Mouse (Mus musculus): ENCODE results near the gene Nudt14. TPM values are rescaled to one million over a fixed set of nuclear protein-coding genes. Genes with fewer than 3 reads are reported as not detected.
A peak's percentile ranks its signal among the peaks of the same experiment; 100 is the strongest.

Gene Nudt14
- polyA plus RNA-seq, 1 experiment from 2014 or later, result 30.6 TPM

DNA sequence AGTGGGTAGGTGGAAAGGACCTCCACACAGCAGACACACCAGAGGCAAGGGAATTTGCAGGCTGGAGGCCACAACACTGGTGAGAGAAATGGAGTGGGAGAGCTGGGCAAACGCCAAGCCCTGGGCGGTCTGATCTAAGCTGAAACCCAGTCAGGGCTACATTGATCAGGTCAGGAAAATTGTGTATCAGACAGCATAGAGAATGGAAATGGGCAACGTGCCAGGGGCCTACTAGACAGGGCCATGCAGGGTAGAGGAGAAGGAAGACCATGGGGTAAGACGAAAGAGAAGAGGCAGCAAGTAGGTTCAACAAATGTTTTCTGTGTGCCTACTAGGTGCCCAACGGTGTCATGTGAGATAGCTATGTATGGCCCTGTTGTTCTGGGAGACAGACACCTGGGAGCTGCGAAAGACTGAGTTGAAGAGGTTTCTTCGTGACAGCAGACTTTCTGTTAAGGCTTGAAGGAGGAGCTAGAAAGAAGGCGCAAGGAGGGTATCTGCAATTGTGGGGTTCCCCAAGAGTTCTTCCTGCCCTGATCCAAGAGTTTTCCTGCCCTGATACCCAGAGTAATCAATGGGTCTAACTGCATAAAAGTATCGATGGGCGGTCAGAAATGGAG is 658 bp downstream of the Nudt14 start:
- peak; percentile 16; the same call in 1 of the 2 replicates for ATAC-seq
- peak; percentile 57 for DNase-seq
- H3K27me3 ChIP-seq (ENCODE audit: insufficient read depth, low read length), result no peaks in the 10 kb centered on the region
- peak overlapping the region; percentile 77 for H3K4me2 ChIP-seq (ENCODE audit: low read depth, low read length)
- H3K27ac ChIP-seq (ENCODE audit: low read depth), result peak overlapping the region; percentile 83; the same call in 1 of the 2 replicates
- peak overlapping the region; percentile 66 for H3K4me3 ChIP-seq (ENCODE audit: low read depth, low read length)
- peak overlapping the region; percentile 73; the same call in 1 of the 2 replicates for H3K9ac ChIP-seq (replicated peaks)
- H3K36me3 ChIP-seq (replicated peaks; ENCODE audit: insufficient read depth, low read length), result no peaks in the 10 kb centered on the region
- peaks cover 13% of the 10 kb centered on the region for H3K4me1 ChIP-seq (ENCODE audit: insufficient read depth)
- TF ChIP-seq EP300 (IDR thresholded peaks at IDR 0.05; ENCODE audit: low read depth) (no peak), CTCF (IDR thresholded peaks at IDR 0.05; ENCODE audit: low read depth) (no peak)
- no peaks in the 10 kb centered on the region for H3K9me3 ChIP-seq (ENCODE audit: low read length)
- 38% methylated on average over 10 of the region's 10 CpGs for WGBS (ENCODE audit: insufficient replicate concordance)

DNA sequence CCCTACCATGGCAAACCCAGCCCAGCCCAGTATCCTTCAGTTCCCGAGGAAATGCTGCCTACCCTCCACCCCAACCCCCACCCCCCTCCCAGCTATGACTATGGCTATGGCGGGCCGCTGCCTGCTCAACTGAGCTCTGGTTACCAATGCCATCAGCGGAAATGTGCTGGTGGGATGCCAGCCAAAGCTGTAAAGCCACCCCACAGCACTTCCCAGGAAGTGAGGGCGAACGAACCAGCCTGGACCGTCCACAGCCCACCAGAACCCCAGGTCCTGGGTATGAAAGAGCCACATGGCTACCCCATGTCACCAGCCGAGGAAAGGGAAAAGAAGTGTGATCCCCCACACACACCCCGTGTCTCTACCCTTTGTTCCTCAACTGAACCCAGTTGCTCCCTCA is 1.2 kb downstream of the Nudt14 start:
- Histone ChIP-seq H3K9ac (replicated peaks) (no peak overlapping the region), H3K4me2 (ENCODE audit: low read depth, low read length) (no peak overlapping the region)
- WGBS (ENCODE audit: insufficient replicate concordance), result 83% methylated on average over 9 of the region's 9 CpGs

DNA sequence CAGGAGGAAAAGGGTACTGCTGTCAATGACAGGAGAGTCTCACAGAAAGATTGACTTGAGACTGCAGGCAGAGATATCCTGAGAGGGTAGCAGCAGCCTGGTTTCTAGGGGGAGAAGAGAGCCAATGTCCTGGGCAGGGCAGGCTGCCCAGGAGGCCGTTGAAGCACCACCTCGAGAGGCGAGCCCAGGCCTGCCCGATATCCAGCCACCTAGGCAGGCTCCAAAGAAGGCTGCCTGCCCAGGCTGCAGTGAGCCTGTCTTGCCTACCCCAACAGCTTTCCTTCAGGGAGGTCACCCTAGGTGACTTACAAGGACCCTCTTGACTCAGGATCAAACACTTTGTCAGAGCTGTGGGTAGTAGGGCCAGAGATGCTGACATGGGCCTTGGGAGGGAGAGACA is 1.7 kb downstream of the Nudt14 start:
- Histone ChIP-seq H3K9ac (replicated peaks) (no peak overlapping the region), H3K4me3 (ENCODE audit: low read depth, low read length) (no peak overlapping the region), H3K27ac (ENCODE audit: low read depth) (no peak overlapping the region), H3K27me3 (ENCODE audit: insufficient read depth, low read length) (no peaks in the 10 kb centered on the region), H3K4me2 (ENCODE audit: low read depth, low read length) (no peak overlapping the region), H3K36me3 (replicated peaks; ENCODE audit: insufficient read depth, low read length) (no peaks in the 10 kb centered on the region), H3K4me1 (ENCODE audit: insufficient read depth) (peaks cover 13% of the 10 kb centered on the region), H3K9me3 (ENCODE audit: low read length) (no peaks in the 10 kb centered on the region)
- 90% methylated on average over 4 of the region's 4 CpGs for WGBS (ENCODE audit: insufficient replicate concordance)
- no peak for TF ChIP-seq EP300 (IDR thresholded peaks at IDR 0.05; ENCODE audit: low read depth)
- no peak for TF ChIP-seq CTCF (IDR thresholded peaks at IDR 0.05; ENCODE audit: low read depth)
- ATAC-seq, result no peak
- DNase-seq, result no peak

More for the DNA sequence above, 1.2 kb downstream of the Nudt14 start:
- H3K4me1 ChIP-seq (ENCODE audit: insufficient read depth), result peaks cover 13% of the 10 kb centered on the region
- H3K27me3 ChIP-seq (ENCODE audit: insufficient read depth, low read length), result no peaks in the 10 kb centered on the region
- H3K27ac ChIP-seq (ENCODE audit: low read depth), result no peak overlapping the region
- DNase-seq, result no peak
- ATAC-seq, result no peak
- TF ChIP-seq EP300 (IDR thresholded peaks at IDR 0.05; ENCODE audit: low read depth) (no peak), CTCF (IDR thresholded peaks at IDR 0.05; ENCODE audit: low read depth) (no peak)
- H3K9me3 ChIP-seq (ENCODE audit: low read length), result no peaks in the 10 kb centered on the region
- no peak overlapping the region for H3K4me3 ChIP-seq (ENCODE audit: low read depth, low read length)
- no peaks in the 10 kb centered on the region for H3K36me3 ChIP-seq (replicated peaks; ENCODE audit: insufficient read depth, low read length)

DNA sequence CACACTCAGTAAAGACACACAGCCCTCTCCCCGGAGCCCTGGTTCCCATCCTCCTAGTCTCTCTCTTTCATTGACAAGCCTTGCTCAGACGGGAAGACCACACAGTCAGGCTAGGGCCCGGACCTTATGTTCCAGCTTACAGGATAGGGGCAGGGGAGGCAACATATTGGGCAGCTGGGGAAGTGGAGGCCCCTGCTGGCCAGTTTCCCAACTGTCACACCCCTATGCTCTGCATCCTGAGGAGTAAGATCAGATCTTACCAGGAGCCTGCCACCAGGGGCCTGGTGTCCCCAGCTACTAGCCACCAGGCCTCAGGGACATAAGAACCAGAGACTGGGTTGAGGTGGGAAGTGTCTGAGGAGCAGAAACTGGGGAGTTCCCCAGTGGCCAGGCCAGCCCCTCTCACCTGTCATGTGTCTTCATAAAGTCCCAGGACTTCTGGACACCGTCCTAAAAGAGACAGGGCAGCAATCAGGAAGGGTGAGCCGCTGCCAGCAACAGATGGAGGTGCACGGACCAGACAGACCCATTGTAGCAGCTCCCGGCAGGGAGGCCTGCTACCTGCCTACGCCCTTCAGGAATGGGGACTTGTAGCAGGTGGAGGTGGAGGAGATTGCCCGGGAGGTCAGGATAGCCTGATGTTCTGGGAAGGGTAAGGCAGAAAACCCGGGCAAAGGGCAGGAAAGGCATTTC is 2.9 kb downstream of the Nudt14 start:
- H3K4me3 ChIP-seq (ENCODE audit: low read depth, low read length), result no peak overlapping the region
- no peak for ATAC-seq
- H3K9ac ChIP-seq (replicated peaks), result no peak overlapping the region
- H3K36me3 ChIP-seq (replicated peaks; ENCODE audit: insufficient read depth, low read length), result no peaks in the 10 kb centered on the region
- 67% methylated on average over 10 of the region's 10 CpGs for WGBS (ENCODE audit: insufficient replicate concordance)
- H3K4me2 ChIP-seq (ENCODE audit: low read depth, low read length), result no peak overlapping the region
- H3K4me1 ChIP-seq (ENCODE audit: insufficient read depth), result peaks cover 13% of the 10 kb centered on the region
- no peaks in the 10 kb centered on the region for H3K9me3 ChIP-seq (ENCODE audit: low read length)
- no peak overlapping the region for H3K27ac ChIP-seq (ENCODE audit: low read depth)
- no peaks in the 10 kb centered on the region for H3K27me3 ChIP-seq (ENCODE audit: insufficient read depth, low read length)
- no peak for DNase-seq
- TF ChIP-seq EP300 (IDR thresholded peaks at IDR 0.05; ENCODE audit: low read depth) (no peak), CTCF (IDR thresholded peaks at IDR 0.05; ENCODE audit: low read depth) (peak; percentile 59)

DNA sequence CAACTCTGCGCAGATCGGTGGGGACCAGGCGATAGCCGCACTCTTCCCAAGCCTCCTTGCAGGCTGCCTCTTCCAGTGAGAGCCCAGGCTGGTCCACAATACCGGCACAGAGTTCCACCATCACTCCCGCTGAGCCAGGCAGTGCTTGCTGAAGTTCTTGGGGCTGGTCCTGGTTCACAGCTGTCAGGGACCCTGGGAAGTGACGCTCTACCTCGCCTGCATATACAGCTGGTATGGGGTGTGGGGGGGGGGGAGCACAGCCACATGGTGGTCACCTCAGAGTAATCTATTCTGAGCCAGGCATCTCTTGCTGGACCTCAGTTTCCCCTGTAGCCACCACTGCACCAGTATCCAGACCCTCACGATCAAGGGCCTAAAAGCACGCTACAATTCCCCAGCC is 3.6 kb downstream of the Nudt14 start:
- H3K9ac ChIP-seq (replicated peaks), result no peak overlapping the region
- DNase-seq, result no peak
- H3K36me3 ChIP-seq (replicated peaks; ENCODE audit: insufficient read depth, low read length), result no peaks in the 10 kb centered on the region
- TF ChIP-seq EP300 (IDR thresholded peaks at IDR 0.05; ENCODE audit: low read depth), result no peak
- no peak for TF ChIP-seq CTCF (IDR thresholded peaks at IDR 0.05; ENCODE audit: low read depth)
- no peaks in the 10 kb centered on the region for H3K27me3 ChIP-seq (ENCODE audit: insufficient read depth, low read length)
- H3K27ac ChIP-seq (ENCODE audit: low read depth), result no peak overlapping the region
- H3K9me3 ChIP-seq (ENCODE audit: low read length), result no peaks in the 10 kb centered on the region
- H3K4me3 ChIP-seq (ENCODE audit: low read depth, low read length), result no peak overlapping the region
- WGBS (ENCODE audit: insufficient replicate concordance), result 84% methylated on average over 10 of the region's 10 CpGs
- ATAC-seq, result no peak
- peaks cover 13% of the 10 kb centered on the region for H3K4me1 ChIP-seq (ENCODE audit: insufficient read depth)
- no peak overlapping the region for H3K4me2 ChIP-seq (ENCODE audit: low read depth, low read length)

DNA sequence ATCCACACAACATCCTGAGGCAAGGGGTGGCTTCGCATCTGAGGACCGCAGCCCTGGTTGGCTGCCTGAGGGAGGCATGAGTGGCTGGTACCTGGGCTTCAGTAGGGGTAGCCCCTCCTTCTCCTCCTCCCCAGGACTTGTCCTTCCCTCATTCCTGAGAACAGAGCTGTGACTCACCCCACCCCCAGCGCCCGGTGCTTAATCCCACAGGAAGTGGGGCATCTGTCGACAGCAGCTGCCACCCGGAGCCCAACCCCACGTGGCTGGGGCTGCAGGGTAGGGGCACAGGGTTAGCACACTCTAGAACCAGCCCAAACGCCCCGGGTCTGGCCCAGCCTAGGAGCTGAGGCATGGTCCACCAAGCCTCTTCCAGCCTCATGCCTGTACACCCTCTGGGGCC is 4.0 kb downstream of the Nudt14 start:
- no peak overlapping the region for H3K27ac ChIP-seq (ENCODE audit: low read depth)
- H3K9me3 ChIP-seq (ENCODE audit: low read length), result no peaks in the 10 kb centered on the region
- H3K9ac ChIP-seq (replicated peaks), result no peak overlapping the region
- WGBS (ENCODE audit: insufficient replicate concordance), result 50% methylated on average over 9 of the region's 9 CpGs
- peaks cover 13% of the 10 kb centered on the region for H3K4me1 ChIP-seq (ENCODE audit: insufficient read depth)
- no peak overlapping the region for H3K4me3 ChIP-seq (ENCODE audit: low read depth, low read length)
- ATAC-seq (no peak), DNase-seq (no peak)
- H3K4me2 ChIP-seq (ENCODE audit: low read depth, low read length), result no peak overlapping the region
- no peaks in the 10 kb centered on the region for H3K36me3 ChIP-seq (replicated peaks; ENCODE audit: insufficient read depth, low read length)
- TF ChIP-seq CTCF (IDR thresholded peaks at IDR 0.05; ENCODE audit: low read depth) (no peak), EP300 (IDR thresholded peaks at IDR 0.05; ENCODE audit: low read depth) (no peak)
- H3K27me3 ChIP-seq (ENCODE audit: insufficient read depth, low read length), result no peaks in the 10 kb centered on the region
